Mouse (Mus musculus): ENCODE data around the gene Heca. TPM values are rescaled to one million over a fixed set of nuclear protein-coding genes. Genes with fewer than 3 reads are reported as not detected.
"Not testable (repeated sequence)": the region's sequence is repeated elsewhere in the genome, so short reads cannot be mapped to it uniquely, and the experiment has no call there.

Heca gene
- total RNA-seq, 2 experiments from 2014 or later: 33.4 to 34.3 TPM

- DNase-seq; intact Hi-C loops (cut with DNase I): not testable (repeated sequence)
Observed at GRCm38 (mm10) chr10:17906405-17906804, 41.5 kb downstream of the Heca start.

DNA sequence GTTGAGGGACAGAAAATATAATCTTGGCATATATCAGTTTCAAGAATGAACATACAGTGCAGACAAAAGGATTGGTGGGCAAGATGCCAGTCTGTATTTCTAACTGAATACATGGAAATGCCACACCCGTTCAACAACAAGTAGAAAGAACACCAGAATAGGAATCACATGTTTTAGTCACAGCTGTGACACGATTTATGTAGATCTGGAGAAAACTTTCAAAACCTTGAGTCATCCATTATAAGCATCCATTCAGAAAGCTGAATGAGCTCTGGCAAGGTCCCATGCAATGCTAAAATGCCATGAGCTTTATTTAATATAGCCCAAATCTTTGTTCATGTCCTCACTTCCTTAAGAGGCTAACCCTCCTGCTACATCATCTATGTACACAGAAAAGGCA is 44.4 kb downstream of the Heca start:
- intact Hi-C loops (cut with DNase I): no loop called here
- no peak for DNase-seq

- no peak for DNase-seq
- intact Hi-C loops (cut with DNase I): no loop called here
Observed at GRCm38 (mm10) chr10:17880724-17881123, 67.1 kb downstream of the Heca start.

DNA sequence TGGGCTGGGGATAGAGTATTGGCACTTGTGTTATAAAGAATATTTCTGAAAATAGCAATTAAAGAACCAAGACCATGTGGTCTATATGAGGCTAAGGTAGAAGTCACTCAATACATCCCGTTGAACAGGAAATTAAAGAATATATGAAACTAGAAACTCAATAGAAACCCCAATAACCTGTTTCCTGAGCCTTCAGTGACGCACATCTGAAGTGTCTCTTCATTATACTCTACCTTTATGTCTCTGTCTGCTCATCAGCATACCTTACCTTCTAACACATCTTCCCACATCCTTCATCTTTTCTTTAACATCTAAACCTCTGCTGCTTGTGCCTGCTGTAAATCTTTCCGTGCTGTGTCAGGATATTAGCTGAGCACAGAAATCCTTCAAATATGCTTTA is 67.8 kb downstream of the Heca start:
- intact Hi-C loops (cut with DNase I): no loop called here
- DNase-seq: no peak

GRCm38 (mm10) chr10:17878002-17878919 is 69.6 kb downstream of the Heca start:
- DNase-seq: no peak
- intact Hi-C loops (cut with DNase I): no loop called here

- DNase-seq: peak; percentile 60 to 69
- intact Hi-C loops (cut with DNase I): loop anchor here (1.0 to 5.0 kb wide), 3 partner anchors 73 to 327 kb away; partner anchors contain the start of gene Txlnb
Observed at GRCm38 (mm10) chr10:17869822-17870662, 77.8 kb downstream of the Heca start.

GRCm38 (mm10) chr10:17860701-17861480 is 87.0 kb downstream of the Heca start:
- intact Hi-C loops (cut with DNase I): no loop called here
- DNase-seq: no peak

DNA sequence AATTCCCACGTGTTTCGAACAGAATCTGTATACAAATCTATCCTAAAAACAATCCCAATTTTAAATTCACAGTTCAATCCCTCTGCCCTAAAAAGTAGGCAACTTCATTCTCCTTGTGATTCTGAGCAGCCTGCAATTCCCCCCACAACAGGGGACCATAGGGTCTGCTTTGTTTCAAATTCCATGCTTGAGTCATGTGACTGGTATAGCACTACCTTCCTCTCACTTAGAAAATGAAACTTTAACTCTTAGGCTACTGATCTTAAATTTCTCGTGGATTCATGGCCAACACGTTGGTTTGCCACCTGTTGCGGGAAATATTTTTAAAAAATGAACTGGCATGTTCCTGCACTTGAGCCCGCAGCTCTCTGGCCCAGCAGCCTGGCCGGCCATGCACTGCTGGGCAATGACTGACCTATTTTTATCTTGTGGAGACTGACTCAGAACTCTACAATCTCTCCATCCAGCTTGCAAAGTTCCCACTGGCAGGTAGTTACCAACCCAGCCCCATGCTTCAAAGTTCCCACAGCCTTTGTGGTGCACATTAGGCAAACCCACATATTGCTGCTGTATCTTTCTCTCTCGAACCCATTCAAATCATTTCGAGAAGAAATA is 90.1 kb downstream of the Heca start:
- DNase-seq: no peak
- intact Hi-C loops (cut with DNase I): no loop called here

DNA sequence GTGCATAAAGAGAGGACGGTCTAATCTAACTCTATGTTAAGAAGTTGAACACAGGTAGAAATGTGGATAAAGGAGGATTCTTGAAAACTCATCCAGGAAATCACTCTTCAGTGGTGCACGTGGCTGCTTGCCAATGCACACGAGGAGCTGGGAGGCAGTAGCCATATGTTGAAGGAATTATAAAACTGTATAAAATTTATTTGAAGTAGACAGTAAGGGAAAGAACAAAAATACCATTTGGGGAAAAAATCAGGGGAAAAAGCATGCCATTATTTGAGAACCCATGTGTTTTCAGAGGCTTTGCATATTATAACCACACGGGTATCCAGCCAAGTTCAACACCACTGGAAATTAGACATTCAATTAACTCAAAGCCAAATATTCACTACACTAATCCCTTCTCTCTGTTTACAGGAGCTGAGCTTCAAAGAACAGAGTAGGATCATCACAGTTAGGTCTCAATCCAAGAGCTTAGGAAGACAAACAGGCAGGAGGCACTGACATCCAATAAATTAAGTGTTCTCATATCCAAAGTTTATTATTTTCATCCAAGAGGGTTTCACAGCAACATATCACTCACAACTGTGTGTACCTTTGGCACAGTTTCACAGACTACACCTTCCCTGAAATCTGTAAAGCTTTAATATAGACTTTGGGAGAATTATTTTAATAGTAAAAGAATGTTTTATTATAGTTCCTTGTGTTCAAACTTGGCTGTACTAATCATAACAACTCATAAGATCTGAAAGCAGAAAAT is 102.9 kb downstream of the Heca start:
- intact Hi-C loops (cut with DNase I): no loop called here

GRCm38 (mm10) chr10:17842030-17842429 is 105.8 kb downstream of the Heca start:
- no peak for DNase-seq
- intact Hi-C loops (cut with DNase I): no loop called here

More for the DNA sequence above, 102.9 kb downstream of the Heca start:
- DNase-seq: no peak

DNA sequence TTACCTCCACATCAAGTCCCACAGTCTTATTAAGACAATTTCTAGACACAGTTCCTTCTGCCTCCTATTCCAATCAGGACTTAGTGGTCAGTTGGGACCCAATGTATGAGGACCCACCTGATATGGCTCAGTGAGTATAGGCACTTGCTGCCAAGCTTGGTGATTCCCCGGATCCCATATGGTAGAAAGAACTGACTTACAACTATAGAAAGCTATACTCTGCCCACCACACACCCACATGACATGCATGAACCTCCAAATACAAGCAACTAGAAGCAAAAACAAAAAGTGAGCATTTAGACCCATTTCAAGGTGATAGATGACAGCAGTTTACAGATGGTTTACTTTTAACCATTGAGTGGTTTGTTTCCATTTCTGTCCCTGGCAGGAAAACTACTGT is 111.6 kb downstream of the Heca start:
- no peak for DNase-seq
- intact Hi-C loops (cut with DNase I): no loop called here

- DNase-seq: peak in 1 of 2 experiments; percentile 19
- intact Hi-C loops (cut with DNase I): loop anchor here (2.0 kb wide), 1 partner anchor 38 kb away; the partner anchor contains the start of gene Txlnb
Observed at GRCm38 (mm10) chr10:17835031-17835430, 112.8 kb downstream of the Heca start.

- DNase-seq: no peak
- intact Hi-C loops (cut with DNase I): no loop called here
Observed at GRCm38 (mm10) chr10:17831041-17831440, 116.8 kb downstream of the Heca start.

GRCm38 (mm10) chr10:17829205-17829604 is 118.7 kb downstream of the Heca start:
- intact Hi-C loops (cut with DNase I): no loop called here
- DNase-seq: no peak

GRCm38 (mm10) chr10:17827391-17827790 is 120.5 kb downstream of the Heca start:
- no peak for DNase-seq
- intact Hi-C loops (cut with DNase I): no loop called here

- DNase-seq; intact Hi-C loops (cut with DNase I): not testable (repeated sequence)
Observed at GRCm38 (mm10) chr10:17820422-17820821, 127.4 kb downstream of the Heca start.

Measured in heart, postnatal 36 days (tissue).